Comparison of ENCODE assay signal across 8 mouse cellular contexts in genomic region chr3:99253092-99253488, GRCm38 (mm10). TPM values are rescaled to one million over a fixed set of nuclear protein-coding genes. Genes with fewer than 3 reads are reported as not detected.
DNase-seq lines count a peak whose midpoint lies in the region; ATAC-seq and TF ChIP-seq lines count a peak whose summit lies in the region.

No protein-coding gene starts in this region.

- peaks cover 100% of the 10 kb centered on the region for H3K27me3 ChIP-seq in heart, embryonic 14.5 days (ENCODE audit: control insufficient read depth, insufficient read depth, low read length)
- H3K27me3 ChIP-seq in midbrain, embryonic 14.5 days (ENCODE audit: control insufficient read depth, insufficient read depth, low read length): peaks cover 95% of the 10 kb centered on the region

- intact Hi-C loops in left cerebral cortex, postnatal 25 days (cut with DNase I): loop anchor here (5.0 kb wide), 1 partner anchor 111 kb away; the partner anchor contains the start of gene Wars2

- no peak for TF ChIP-seq CTCF in brain, embryonic 14.5 days (IDR thresholded peaks at IDR 0.05; ENCODE audit: borderline replicate concordance, extremely low read depth, insufficient read depth, insufficient read length)

- peaks cover 2 to 12% of the 10 kb centered on the region in 2 experiments; a peak in 2 of 4 replicates for H3K4me1 ChIP-seq in heart, embryonic 14.5 days (ENCODE audit: control insufficient read depth in 2 of 2, insufficient read depth in 2 of 2, low read length in 2 of 2)
- H3K4me1 ChIP-seq in midbrain, embryonic 14.5 days (ENCODE audit: control insufficient read depth, insufficient read depth, low read length): 0 out of 2 replicates have a peak, but pooled peaks cover 8% of the 10 kb centered on the region

- TF ChIP-seq POLR2A in brain, embryonic 14.5 days (IDR thresholded peaks at IDR 0.05; ENCODE audit: borderline replicate concordance, extremely low read depth, insufficient read depth, insufficient read length, poor library complexity, severe bottlenecking): no peak

- no peaks in the 10 kb centered on the region for H3K36me3 ChIP-seq in heart, embryonic 14.5 days (ENCODE audit: control insufficient read depth, insufficient read depth, low read length)
- no peaks in the 10 kb centered on the region for H3K36me3 ChIP-seq in midbrain, embryonic 14.5 days (ENCODE audit: control insufficient read depth, insufficient read depth, low read length)

- H3K27ac ChIP-seq in heart, embryonic 14.5 days (replicated peaks in 1 of 2; ENCODE audit: control insufficient read depth in 1 of 2, insufficient read depth in 1 of 2, low read depth in 2 of 2, low read length in 2 of 2): no peak overlapping the region
- no peak overlapping the region for H3K27ac ChIP-seq in midbrain, embryonic 14.5 days (replicated peaks; ENCODE audit: low read depth, low read length)

- no peaks in the 10 kb centered on the region for H3K9me3 ChIP-seq in heart, embryonic 14.5 days (ENCODE audit: control insufficient read depth, low read length)
- no peaks in the 10 kb centered on the region for H3K9me3 ChIP-seq in midbrain, embryonic 14.5 days (ENCODE audit: control insufficient read depth, low read length)

- no peak overlapping the region for H3K9ac ChIP-seq in heart, embryonic 14.5 days (ENCODE audit: low read length)
- no peak overlapping the region for H3K9ac ChIP-seq in midbrain, embryonic 14.5 days (replicated peaks; ENCODE audit: low read length)

- no peak for DNase-seq in heart, postnatal 4 days
- DNase-seq in brain, embryonic 14.5 days (ENCODE audit: low read depth): peak; percentile 66
- peak; percentile 67 to 83 for DNase-seq in gastrocnemius, postnatal 4 days (ENCODE audit: low spot score in 2 of 2)
- DNase-seq in midbrain, embryonic 14.5 days: peak; percentile 39
- DNase-seq in left cerebral cortex, postnatal 25 days (ENCODE audit: low spot score in 2 of 2): no peak
- no peak for DNase-seq in thymus, postnatal 10 days (ENCODE audit: low spot score in 2 of 2)
- no peak for DNase-seq in adrenal gland, adult (ENCODE audit: inconsistent age in 2 of 2, low spot score in 1 of 2)

- peak overlapping the region; percentile 82 for H3K4me2 ChIP-seq in heart, embryonic 14.5 days (ENCODE audit: low read length)
- peak overlapping the region; percentile 51; the same call in 1 of the 2 replicates for H3K4me2 ChIP-seq in midbrain, embryonic 14.5 days (ENCODE audit: low read length)

- under 1% methylated on average over 12 of the region's 12 CpGs for WGBS in heart, embryonic 14.5 days
- under 1% methylated on average over 11 of the region's 12 CpGs for WGBS in midbrain, embryonic 14.5 days

- ATAC-seq in heart, embryonic 14.5 days (ENCODE audit: insufficient number of reproducible peaks, insufficient read depth, low FRiP score, low read depth): no peak
- ATAC-seq in midbrain, embryonic 14.5 days (ENCODE audit: low FRiP score, low TSS enrichment): no peak

- peak overlapping the region in 1 of 2 experiments; percentile 46; a peak in 2 of 4 replicates for H3K4me3 ChIP-seq in heart, embryonic 14.5 days (ENCODE audit: control insufficient read depth in 1 of 2, insufficient read depth in 1 of 2, low read depth in 1 of 2, low read length in 2 of 2)
- H3K4me3 ChIP-seq in midbrain, embryonic 14.5 days (replicated peaks; ENCODE audit: low read depth, low read length): peak overlapping the region; percentile 27; the same call in 1 of the 2 replicates

RNA-seq across cellular contexts. Expression of gene Tbx15, which starts 12.9 kb away (rescaled TPM):
- 0.24 and 0.26 TPM in 2 replicates for polyA plus RNA-seq in heart, embryonic 14.5 days (2014; fragmentation: Nextera tagmentation; extraction: Ambion mirVana)
- total RNA-seq in heart, postnatal 4 days (2021): under 1 TPM; 0.36 to 0.52 TPM
- polyA plus RNA-seq in brain, embryonic 14.5 days (2012; rRNA removed): 3.1 and 4.2 TPM in 2 replicates
- total RNA-seq in gastrocnemius, postnatal 4 days (2021): 100 to 1,000 TPM; 111 to 117 TPM
- 0.13 and 0.92 TPM in 2 replicates for polyA plus RNA-seq in midbrain, embryonic 14.5 days (2014; fragmentation: Nextera tagmentation; extraction: Ambion mirVana)
- total RNA-seq in left cerebral cortex, postnatal 25 days (2021): 1 to 10 TPM; 1.1 to 1.3 TPM

Comparison
In these comparisons a context has a peak if more than half of its experiments do, and no peak if none do; other contexts are left out.
1. DNase-seq: peak in brain, embryonic 14.5 days (single experiment), gastrocnemius, postnatal 4 days (2 of 2) and midbrain, embryonic 14.5 days (single experiment); none in heart, postnatal 4 days (single experiment), left cerebral cortex, postnatal 25 days (0 of 2), thymus, postnatal 10 days (0 of 2) and adrenal gland, adult (0 of 2).
2. RNA of gene Tbx15, which starts 12.9 kb away (total RNA-seq): 111 to 117 TPM in gastrocnemius, postnatal 4 days; 1.1 to 1.3 TPM in left cerebral cortex, postnatal 25 days and 0.36 to 0.52 TPM in heart, postnatal 4 days; every median in the first group is over 10 times any median in the second.